Mouse (Mus musculus) megakaryocyte, embryonic 14.5 days (primary cell): ENCODE data around the gene Npas2.

Experiments
- FLI1 ChIP-seq: IDR thresholded peaks from 2 replicates; pipeline ENCODE4 v1.6.1; 2012; ENCODE audit warnings: low read length, inconsistent platforms, mixed read lengths
- GATA1 ChIP-seq: IDR thresholded peaks from 3 replicates; pipeline ENCODE4 v1.6.1; 2012; ENCODE audit warnings: mixed read lengths, low read length, inconsistent platforms, borderline replicate concordance

DNA sequence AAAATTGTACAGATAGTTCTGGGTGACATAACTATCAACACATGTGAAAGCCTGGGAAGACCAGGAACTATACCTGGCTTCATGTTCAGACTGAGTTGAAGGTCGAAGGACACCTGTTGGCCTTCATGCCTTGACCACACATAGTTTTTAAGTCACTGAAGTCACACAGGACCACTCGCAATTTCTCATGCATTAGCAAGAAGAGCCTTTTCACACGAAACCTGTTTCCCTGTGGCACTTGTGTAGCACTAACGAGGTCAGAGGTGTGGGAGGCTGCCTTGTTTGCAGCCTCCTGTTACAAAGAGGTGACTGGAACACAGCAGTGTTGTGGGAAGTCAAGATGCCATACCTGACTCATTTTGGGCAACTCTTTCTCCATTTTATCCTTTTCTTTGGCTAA lies 179.8 kb downstream of the Npas2 start:
- no peak for TF ChIP-seq GATA1
- no peak for TF ChIP-seq FLI1
